Mouse (Mus musculus): ENCODE data around the gene Fgfr2. TPM values are rescaled to one million over a fixed set of nuclear protein-coding genes. Genes with fewer than 3 reads are reported as not detected.

Gene Fgfr2
- polyA plus RNA-seq, 1 experiment from 2014 or later = 11.4 TPM

- WGBS (ENCODE audit: insufficient replicate concordance) = 52% methylated on average over 3 of the region's 3 CpGs
- Histone ChIP-seq H3K4me2 (ENCODE audit: low read depth, low read length) (no peak overlapping the region), H3K9ac (ENCODE audit: low read depth, low read length) (no peak overlapping the region), H3K4me1 (ENCODE audit: control insufficient read depth, low read depth, low read length) (no peaks in the 10 kb centered on the region), H3K27ac (ENCODE audit: low read length) (no peak overlapping the region), H3K27me3 (ENCODE audit: control insufficient read depth, insufficient read depth, low read depth, low read length) (no peaks in the 10 kb centered on the region), H3K9me3 (replicated peaks; ENCODE audit: control insufficient read depth, low read length) (no peaks in the 10 kb centered on the region), H3K4me3 (ENCODE audit: low read depth, low read length) (no peak overlapping the region), H3K36me3 (ENCODE audit: control insufficient read depth, insufficient read depth) (no peaks in the 10 kb centered on the region)
- no peak for ATAC-seq (ENCODE audit: low read depth)
Measured at GRCm38 (mm10) chr7:132477753-132478152, 645.4 kb downstream of the Fgfr2 start.

- H3K9me3 ChIP-seq (replicated peaks; ENCODE audit: control insufficient read depth, low read length) = no peaks in the 10 kb centered on the region
- no peaks in the 10 kb centered on the region for H3K27me3 ChIP-seq (ENCODE audit: control insufficient read depth, insufficient read depth, low read depth, low read length)
- WGBS (ENCODE audit: insufficient replicate concordance) = 85% methylated on average over 2 of the region's 2 CpGs
- H3K9ac ChIP-seq (ENCODE audit: low read depth, low read length) = no peak overlapping the region
- H3K27ac ChIP-seq (ENCODE audit: low read length) = no peak overlapping the region
- no peak for ATAC-seq (ENCODE audit: low read depth)
- H3K4me3 ChIP-seq (ENCODE audit: low read depth, low read length) = no peak overlapping the region
- no peak overlapping the region for H3K4me2 ChIP-seq (ENCODE audit: low read depth, low read length)
- no peaks in the 10 kb centered on the region for H3K36me3 ChIP-seq (ENCODE audit: control insufficient read depth, insufficient read depth)
- H3K4me1 ChIP-seq (ENCODE audit: control insufficient read depth, low read depth, low read length) = no peaks in the 10 kb centered on the region
Measured at GRCm38 (mm10) chr7:132476491-132476890, 646.7 kb downstream of the Fgfr2 start.

GRCm38 (mm10) chr7:132475069-132475468, 648.1 kb downstream of the Fgfr2 start:
- no peaks in the 10 kb centered on the region for H3K4me1 ChIP-seq (ENCODE audit: control insufficient read depth, low read depth, low read length)
- H3K27me3 ChIP-seq (ENCODE audit: control insufficient read depth, insufficient read depth, low read depth, low read length) = no peaks in the 10 kb centered on the region
- no peak overlapping the region for H3K9ac ChIP-seq (ENCODE audit: low read depth, low read length)
- H3K9me3 ChIP-seq (replicated peaks; ENCODE audit: control insufficient read depth, low read length) = no peaks in the 10 kb centered on the region
- H3K27ac ChIP-seq (ENCODE audit: low read length) = no peak overlapping the region
- 0 out of 2 replicates have a peak, but pooled peaks have one; percentile 16 for ATAC-seq (ENCODE audit: low read depth)
- H3K4me3 ChIP-seq (ENCODE audit: low read depth, low read length) = no peak overlapping the region
- 19% methylated on average over 5 of the region's 5 CpGs for WGBS (ENCODE audit: insufficient replicate concordance)
- H3K36me3 ChIP-seq (ENCODE audit: control insufficient read depth, insufficient read depth) = no peaks in the 10 kb centered on the region
- H3K4me2 ChIP-seq (ENCODE audit: low read depth, low read length) = no peak overlapping the region

GRCm38 (mm10) chr7:132471327-132471726, 651.8 kb downstream of the Fgfr2 start:
- WGBS (ENCODE audit: insufficient replicate concordance) = 32% methylated on average over 3 of the region's 3 CpGs
- Histone ChIP-seq H3K9ac (ENCODE audit: low read depth, low read length) (no peak overlapping the region), H3K4me3 (ENCODE audit: low read depth, low read length) (no peak overlapping the region), H3K36me3 (ENCODE audit: control insufficient read depth, insufficient read depth) (no peaks in the 10 kb centered on the region), H3K9me3 (replicated peaks; ENCODE audit: control insufficient read depth, low read length) (no peaks in the 10 kb centered on the region), H3K27me3 (ENCODE audit: control insufficient read depth, insufficient read depth, low read depth, low read length) (no peaks in the 10 kb centered on the region), H3K4me1 (ENCODE audit: control insufficient read depth, low read depth, low read length) (no peaks in the 10 kb centered on the region), H3K4me2 (ENCODE audit: low read depth, low read length) (no peak overlapping the region), H3K27ac (ENCODE audit: low read length) (no peak overlapping the region)
- no peak for ATAC-seq (ENCODE audit: low read depth)

- H3K27me3 ChIP-seq (ENCODE audit: control insufficient read depth, insufficient read depth, low read depth, low read length) = no peaks in the 10 kb centered on the region
- H3K9me3 ChIP-seq (replicated peaks; ENCODE audit: control insufficient read depth, low read length) = no peaks in the 10 kb centered on the region
- ATAC-seq (ENCODE audit: low read depth) = no peak
- H3K4me2 ChIP-seq (ENCODE audit: low read depth, low read length) = no peak overlapping the region
- H3K36me3 ChIP-seq (ENCODE audit: control insufficient read depth, insufficient read depth) = no peaks in the 10 kb centered on the region
- H3K27ac ChIP-seq (ENCODE audit: low read length) = no peak overlapping the region
- no peaks in the 10 kb centered on the region for H3K4me1 ChIP-seq (ENCODE audit: control insufficient read depth, low read depth, low read length)
- H3K9ac ChIP-seq (ENCODE audit: low read depth, low read length) = no peak overlapping the region
- no peak overlapping the region for H3K4me3 ChIP-seq (ENCODE audit: low read depth, low read length)
Measured at GRCm38 (mm10) chr7:132468391-132468790, 654.8 kb downstream of the Fgfr2 start.

GRCm38 (mm10) chr7:132465897-132466296, 657.3 kb downstream of the Fgfr2 start:
- no peak overlapping the region for H3K9ac ChIP-seq (ENCODE audit: low read depth, low read length)
- ATAC-seq (ENCODE audit: low read depth) = no peak
- H3K4me2 ChIP-seq (ENCODE audit: low read depth, low read length) = no peak overlapping the region
- peaks cover 2% of the 10 kb centered on the region; the same call in 1 of the 2 replicates for H3K4me1 ChIP-seq (ENCODE audit: control insufficient read depth, low read depth, low read length)
- no peaks in the 10 kb centered on the region for H3K27me3 ChIP-seq (ENCODE audit: control insufficient read depth, insufficient read depth, low read depth, low read length)
- no peak overlapping the region for H3K4me3 ChIP-seq (ENCODE audit: low read depth, low read length)
- 51% methylated on average over 5 of the region's 5 CpGs for WGBS (ENCODE audit: insufficient replicate concordance)
- H3K36me3 ChIP-seq (ENCODE audit: control insufficient read depth, insufficient read depth) = no peaks in the 10 kb centered on the region
- no peaks in the 10 kb centered on the region for H3K9me3 ChIP-seq (replicated peaks; ENCODE audit: control insufficient read depth, low read length)
- H3K27ac ChIP-seq (ENCODE audit: low read length) = no peak overlapping the region

GRCm38 (mm10) chr7:132464894-132465293, 658.3 kb downstream of the Fgfr2 start:
- Histone ChIP-seq H3K4me3 (ENCODE audit: low read depth, low read length) (no peak overlapping the region), H3K9me3 (replicated peaks; ENCODE audit: control insufficient read depth, low read length) (no peaks in the 10 kb centered on the region), H3K9ac (ENCODE audit: low read depth, low read length) (no peak overlapping the region), H3K27me3 (ENCODE audit: control insufficient read depth, insufficient read depth, low read depth, low read length) (no peaks in the 10 kb centered on the region), H3K4me2 (ENCODE audit: low read depth, low read length) (no peak overlapping the region), H3K27ac (ENCODE audit: low read length) (no peak overlapping the region), H3K4me1 (ENCODE audit: control insufficient read depth, low read depth, low read length) (peaks cover 2% of the 10 kb centered on the region; the same call in 1 of the 2 replicates), H3K36me3 (ENCODE audit: control insufficient read depth, insufficient read depth) (no peaks in the 10 kb centered on the region)
- no peak for ATAC-seq (ENCODE audit: low read depth)
- WGBS (ENCODE audit: insufficient replicate concordance) = 47% methylated on average over 1 of the region's 1 CpGs

GRCm38 (mm10) chr7:132458493-132458892, 664.7 kb downstream of the Fgfr2 start:
- Histone ChIP-seq H3K4me3 (ENCODE audit: low read depth, low read length) (no peak overlapping the region), H3K9me3 (replicated peaks; ENCODE audit: control insufficient read depth, low read length) (no peaks in the 10 kb centered on the region), H3K27me3 (ENCODE audit: control insufficient read depth, insufficient read depth, low read depth, low read length) (no peaks in the 10 kb centered on the region), H3K36me3 (ENCODE audit: control insufficient read depth, insufficient read depth) (no peaks in the 10 kb centered on the region), H3K4me2 (ENCODE audit: low read depth, low read length) (no peak overlapping the region), H3K4me1 (ENCODE audit: control insufficient read depth, low read depth, low read length) (peaks cover 2% of the 10 kb centered on the region; the same call in 1 of the 2 replicates), H3K27ac (ENCODE audit: low read length) (no peak overlapping the region), H3K9ac (ENCODE audit: low read depth, low read length) (no peak overlapping the region)
- WGBS (ENCODE audit: insufficient replicate concordance) = 50% methylated on average over 7 of the region's 7 CpGs
- ATAC-seq (ENCODE audit: low read depth) = no peak

- ATAC-seq (ENCODE audit: low read depth) = no peak
- H3K4me2 ChIP-seq (ENCODE audit: low read depth, low read length) = no peak overlapping the region
- no peak overlapping the region for H3K4me3 ChIP-seq (ENCODE audit: low read depth, low read length)
- whole genome bisulfite sequencing (ENCODE audit: insufficient replicate concordance) = 27% methylated on average over 11 of the region's 11 CpGs
- no peaks in the 10 kb centered on the region for H3K4me1 ChIP-seq (ENCODE audit: control insufficient read depth, low read depth, low read length)
- no peak overlapping the region for H3K9ac ChIP-seq (ENCODE audit: low read depth, low read length)
- H3K27me3 ChIP-seq (ENCODE audit: control insufficient read depth, insufficient read depth, low read depth, low read length) = no peaks in the 10 kb centered on the region
- H3K9me3 ChIP-seq (replicated peaks; ENCODE audit: control insufficient read depth, low read length) = no peaks in the 10 kb centered on the region
- no peak overlapping the region for H3K27ac ChIP-seq (ENCODE audit: low read length)
- no peaks in the 10 kb centered on the region for H3K36me3 ChIP-seq (ENCODE audit: control insufficient read depth, insufficient read depth)
Measured at GRCm38 (mm10) chr7:132455071-132455720, 668.0 kb downstream of the Fgfr2 start.
